Mouse (Mus musculus): Measurements from ENCODE around the gene Gm7030. TPM values are rescaled to one million over a fixed set of nuclear protein-coding genes. Genes with fewer than 3 reads are reported as not detected.
"Not testable (repeated sequence)": the region's sequence is repeated elsewhere in the genome, so short reads cannot be mapped to it uniquely, and the experiment has no call there.

Gene Gm7030
- total RNA-seq (2021) = not detected

GRCm38 (mm10) chr17:36128968-36129817, at the start of gene Gm7030:
TSS of gene Gm7030 (minus strand) at chr17:36129425.
- DNase-seq (ENCODE audit: extremely low spot score in 1 of 2, low spot score in 1 of 2) = not testable (repeated sequence)

GRCm38 (mm10) chr17:36178938-36179337, 49.7 kb upstream of the Gm7030 start:
- not testable (repeated sequence) for DNase-seq (ENCODE audit: extremely low spot score in 1 of 2, low spot score in 1 of 2)

- DNase-seq (ENCODE audit: extremely low spot score in 1 of 2, low spot score in 1 of 2) = not testable (repeated sequence)
These were observed 46.9 kb upstream of the Gm7030 start for GRCm38 (mm10) chr17:36176132-36176531.

- DNase-seq (ENCODE audit: extremely low spot score in 1 of 2, low spot score in 1 of 2) = no peak
These were observed 41.1 kb upstream of the Gm7030 start for GRCm38 (mm10) chr17:36170287-36170814.

- DNase-seq (ENCODE audit: extremely low spot score in 1 of 2, low spot score in 1 of 2) = no peak
These were observed 40.5 kb upstream of the Gm7030 start for GRCm38 (mm10) chr17:36169753-36170152.

- not testable (repeated sequence) for DNase-seq (ENCODE audit: extremely low spot score in 1 of 2, low spot score in 1 of 2)
These were observed 39.9 kb upstream of the Gm7030 start for GRCm38 (mm10) chr17:36169094-36169493.

GRCm38 (mm10) chr17:36168039-36168652, 38.9 kb upstream of the Gm7030 start, which contains the start of gene Gm8909:
TSS of gene Gm8909 (minus strand) at chr17:36168537.
- DNase-seq (ENCODE audit: extremely low spot score in 1 of 2, low spot score in 1 of 2) = no peak

GRCm38 (mm10) chr17:36167306-36168038, 38.2 kb upstream of the Gm7030 start:
- no peak for DNase-seq (ENCODE audit: extremely low spot score in 1 of 2, low spot score in 1 of 2)

GRCm38 (mm10) chr17:36166901-36167300, 37.7 kb upstream of the Gm7030 start:
- DNase-seq (ENCODE audit: extremely low spot score in 1 of 2, low spot score in 1 of 2) = not testable (repeated sequence)

- DNase-seq (ENCODE audit: extremely low spot score in 1 of 2, low spot score in 1 of 2) = no peak
These were observed 32.2 kb upstream of the Gm7030 start for GRCm38 (mm10) chr17:36161129-36162051.

GRCm38 (mm10) chr17:36158264-36158663, 29.0 kb upstream of the Gm7030 start:
- DNase-seq (ENCODE audit: extremely low spot score in 1 of 2, low spot score in 1 of 2) = not testable (repeated sequence)

- DNase-seq (ENCODE audit: extremely low spot score in 1 of 2, low spot score in 1 of 2) = not testable (repeated sequence)
These were observed 28.6 kb upstream of the Gm7030 start for GRCm38 (mm10) chr17:36157782-36158181.

GRCm38 (mm10) chr17:36154271-36155149, 25.3 kb upstream of the Gm7030 start:
- DNase-seq (ENCODE audit: extremely low spot score in 1 of 2, low spot score in 1 of 2) = no peak

GRCm38 (mm10) chr17:36151200-36151599, 22.0 kb upstream of the Gm7030 start:
- not testable (repeated sequence) for DNase-seq (ENCODE audit: extremely low spot score in 1 of 2, low spot score in 1 of 2)

- DNase-seq (ENCODE audit: extremely low spot score in 1 of 2, low spot score in 1 of 2) = not testable (repeated sequence)
These were observed 19.2 kb upstream of the Gm7030 start for GRCm38 (mm10) chr17:36148468-36148867.

GRCm38 (mm10) chr17:36146937-36147336, 17.7 kb upstream of the Gm7030 start:
- DNase-seq (ENCODE audit: extremely low spot score in 1 of 2, low spot score in 1 of 2) = not testable (repeated sequence)

GRCm38 (mm10) chr17:36145861-36146156, 16.6 kb upstream of the Gm7030 start:
- not testable (repeated sequence) for DNase-seq (ENCODE audit: extremely low spot score in 1 of 2, low spot score in 1 of 2)

GRCm38 (mm10) chr17:36145111-36145860, 16.1 kb upstream of the Gm7030 start:
- no peak for DNase-seq (ENCODE audit: extremely low spot score in 1 of 2, low spot score in 1 of 2)
